Mouse (Mus musculus): Measurements from ENCODE around the gene Gopc. TPM values are rescaled to one million over a fixed set of nuclear protein-coding genes. Genes with fewer than 3 reads are reported as not detected.

Gene Gopc
- polyA plus RNA-seq, 1 experiment from 2014 or later, result 20.6 TPM

DNA sequence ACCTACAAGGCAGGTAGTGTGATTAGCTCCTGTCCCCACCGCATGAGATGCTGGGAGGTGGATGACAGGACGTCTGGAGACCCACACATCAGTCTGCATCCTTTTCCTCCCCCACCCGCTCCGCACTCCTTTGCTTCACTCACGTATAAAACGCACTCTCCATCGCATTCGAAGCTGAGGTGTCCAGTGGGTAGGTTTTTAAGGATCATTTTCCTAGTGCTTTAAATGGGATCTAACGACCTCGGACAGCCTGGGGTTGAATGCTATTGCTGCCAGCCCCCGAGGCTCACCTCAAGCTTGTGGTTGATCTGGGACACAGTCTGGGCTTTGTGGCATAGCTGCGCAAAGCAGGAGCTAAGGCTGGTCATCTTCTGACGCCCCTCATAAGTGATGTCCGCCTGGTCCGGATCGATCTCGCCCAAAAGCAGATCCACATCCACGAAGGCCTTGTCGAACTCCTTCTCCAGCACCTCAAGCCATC is 563 bp downstream of the Gopc start:
- Histone ChIP-seq H3K27ac (ENCODE audit: low read depth, low read length) (peak overlapping the region; percentile 90), H3K4me1 (replicated peaks; ENCODE audit: control insufficient read depth, insufficient read depth, low read length) (no peaks in the 10 kb centered on the region), H3K9me3 (ENCODE audit: control insufficient read depth, low read length) (no peaks in the 10 kb centered on the region), H3K9ac (ENCODE audit: low read depth, low read length) (peak overlapping the region; percentile 89), H3K4me2 (replicated peaks; ENCODE audit: low read depth, low read length) (peak overlapping the region; percentile 72), H3K27me3 (ENCODE audit: control insufficient read depth, insufficient read depth, low read length) (no peaks in the 10 kb centered on the region), H3K4me3 (ENCODE audit: low read depth, low read length) (peak overlapping the region; percentile 73), H3K36me3 (ENCODE audit: control insufficient read depth, insufficient read depth, low read length) (no peaks in the 10 kb centered on the region)
- ATAC-seq (ENCODE audit: low FRiP score) (peak; percentile 78), DNase-seq (ENCODE audit: low spot score) (no peak)
- WGBS, result under 1% methylated on average over 19 of the region's 19 CpGs

DNA sequence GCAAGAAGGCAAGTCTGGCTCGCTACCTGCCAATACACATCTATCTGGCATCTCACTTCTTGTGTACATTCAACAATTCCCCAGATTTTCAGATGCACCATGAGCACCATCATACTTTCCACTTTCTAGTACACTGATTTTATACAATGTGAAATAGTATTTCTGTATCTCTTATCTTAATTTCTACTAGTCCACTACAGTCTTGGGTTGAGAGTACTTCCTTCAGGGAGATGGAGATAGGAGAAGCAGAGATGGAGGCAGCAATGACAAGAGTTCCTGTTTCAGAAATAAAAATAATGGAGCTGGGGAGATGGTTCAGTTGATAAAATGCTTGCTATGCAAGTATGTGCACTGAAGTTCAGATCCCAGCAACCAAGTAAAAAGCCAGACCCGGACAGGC is 4.1 kb downstream of the Gopc start:
- WGBS, result 92% methylated on average over 2 of the region's 2 CpGs
- H3K36me3 ChIP-seq (ENCODE audit: control insufficient read depth, insufficient read depth, low read length), result no peaks in the 10 kb centered on the region
- no peaks in the 10 kb centered on the region for H3K4me1 ChIP-seq (replicated peaks; ENCODE audit: control insufficient read depth, insufficient read depth, low read length)
- no peak overlapping the region for H3K9ac ChIP-seq (ENCODE audit: low read depth, low read length)
- H3K27me3 ChIP-seq (ENCODE audit: control insufficient read depth, insufficient read depth, low read length), result no peaks in the 10 kb centered on the region
- H3K4me2 ChIP-seq (replicated peaks; ENCODE audit: low read depth, low read length), result no peak overlapping the region
- H3K4me3 ChIP-seq (ENCODE audit: low read depth, low read length), result no peak overlapping the region
- no peaks in the 10 kb centered on the region for H3K9me3 ChIP-seq (ENCODE audit: control insufficient read depth, low read length)
- H3K27ac ChIP-seq (ENCODE audit: low read depth, low read length), result no peak overlapping the region
- DNase-seq (ENCODE audit: low spot score), result no peak
- no peak for ATAC-seq (ENCODE audit: low FRiP score)

DNA sequence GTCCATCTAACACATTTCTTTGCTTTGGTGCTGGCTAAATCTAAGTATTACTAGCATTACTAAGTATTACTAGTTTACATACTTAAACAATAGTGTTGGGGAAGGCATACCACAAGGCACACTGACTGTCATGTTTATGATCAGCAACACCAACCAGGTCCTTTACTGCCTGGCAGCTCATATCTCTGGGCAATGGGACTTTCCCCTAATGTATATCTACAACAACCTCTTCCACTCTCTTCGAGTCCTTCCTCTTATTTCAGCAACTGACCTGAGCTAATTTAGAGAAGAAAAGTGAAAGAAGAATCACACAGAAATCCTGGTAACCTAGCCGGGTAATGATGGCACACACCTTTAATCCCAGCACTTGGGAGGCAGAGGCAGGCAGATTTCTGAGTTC is 5.5 kb downstream of the Gopc start:
- Histone ChIP-seq H3K36me3 (ENCODE audit: control insufficient read depth, insufficient read depth, low read length) (no peaks in the 10 kb centered on the region), H3K9ac (ENCODE audit: low read depth, low read length) (no peak overlapping the region), H3K4me1 (replicated peaks; ENCODE audit: control insufficient read depth, insufficient read depth, low read length) (no peaks in the 10 kb centered on the region), H3K27me3 (ENCODE audit: control insufficient read depth, insufficient read depth, low read length) (no peaks in the 10 kb centered on the region), H3K4me3 (ENCODE audit: low read depth, low read length) (no peak overlapping the region), H3K4me2 (replicated peaks; ENCODE audit: low read depth, low read length) (no peak overlapping the region), H3K27ac (ENCODE audit: low read depth, low read length) (no peak overlapping the region), H3K9me3 (ENCODE audit: control insufficient read depth, low read length) (no peaks in the 10 kb centered on the region)
- ATAC-seq (ENCODE audit: low FRiP score), result no peak
- WGBS, result 92% methylated on average over 2 of the region's 2 CpGs
- no peak for DNase-seq (ENCODE audit: low spot score)

- H3K4me2 ChIP-seq (replicated peaks; ENCODE audit: low read depth, low read length), result no peak overlapping the region
- H3K36me3 ChIP-seq (ENCODE audit: control insufficient read depth, insufficient read depth, low read length), result no peaks in the 10 kb centered on the region
- no peak overlapping the region for H3K4me3 ChIP-seq (ENCODE audit: low read depth, low read length)
- no peaks in the 10 kb centered on the region for H3K9me3 ChIP-seq (ENCODE audit: control insufficient read depth, low read length)
- no peak overlapping the region for H3K9ac ChIP-seq (ENCODE audit: low read depth, low read length)
- H3K27ac ChIP-seq (ENCODE audit: low read depth, low read length), result no peak overlapping the region
- H3K4me1 ChIP-seq (replicated peaks; ENCODE audit: control insufficient read depth, insufficient read depth, low read length), result no peaks in the 10 kb centered on the region
- ATAC-seq (ENCODE audit: low FRiP score) (no peak), DNase-seq (ENCODE audit: low spot score) (no peak)
- no peaks in the 10 kb centered on the region for H3K27me3 ChIP-seq (ENCODE audit: control insufficient read depth, insufficient read depth, low read length)
Measured at GRCm38 (mm10) chr10:52374651-52375050, 7.3 kb downstream of the Gopc start.

GRCm38 (mm10) chr10:52373834-52374233 is 8.1 kb downstream of the Gopc start:
- DNase-seq (ENCODE audit: low spot score) (no peak), ATAC-seq (ENCODE audit: low FRiP score) (no peak)
- H3K4me1 ChIP-seq (replicated peaks; ENCODE audit: control insufficient read depth, insufficient read depth, low read length), result no peaks in the 10 kb centered on the region
- H3K36me3 ChIP-seq (ENCODE audit: control insufficient read depth, insufficient read depth, low read length), result no peaks in the 10 kb centered on the region
- 82% methylated on average over 4 of the region's 4 CpGs for WGBS
- H3K27me3 ChIP-seq (ENCODE audit: control insufficient read depth, insufficient read depth, low read length), result no peaks in the 10 kb centered on the region
- H3K4me2 ChIP-seq (replicated peaks; ENCODE audit: low read depth, low read length), result no peak overlapping the region
- H3K9me3 ChIP-seq (ENCODE audit: control insufficient read depth, low read length), result no peaks in the 10 kb centered on the region
- H3K9ac ChIP-seq (ENCODE audit: low read depth, low read length), result no peak overlapping the region
- no peak overlapping the region for H3K27ac ChIP-seq (ENCODE audit: low read depth, low read length)
- H3K4me3 ChIP-seq (ENCODE audit: low read depth, low read length), result no peak overlapping the region

GRCm38 (mm10) chr10:52368376-52368775 is 13.5 kb downstream of the Gopc start:
- H3K4me2 ChIP-seq (replicated peaks; ENCODE audit: low read depth, low read length), result no peak overlapping the region
- DNase-seq (ENCODE audit: low spot score), result no peak
- no peaks in the 10 kb centered on the region for H3K27me3 ChIP-seq (ENCODE audit: control insufficient read depth, insufficient read depth, low read length)
- WGBS, result 95% methylated on average over 4 of the region's 4 CpGs
- H3K36me3 ChIP-seq (ENCODE audit: control insufficient read depth, insufficient read depth, low read length), result no peaks in the 10 kb centered on the region
- H3K9ac ChIP-seq (ENCODE audit: low read depth, low read length), result no peak overlapping the region
- no peaks in the 10 kb centered on the region for H3K9me3 ChIP-seq (ENCODE audit: control insufficient read depth, low read length)
- H3K4me1 ChIP-seq (replicated peaks; ENCODE audit: control insufficient read depth, insufficient read depth, low read length), result no peaks in the 10 kb centered on the region
- no peak for ATAC-seq (ENCODE audit: low FRiP score)
- H3K4me3 ChIP-seq (ENCODE audit: low read depth, low read length), result no peak overlapping the region
- H3K27ac ChIP-seq (ENCODE audit: low read depth, low read length), result no peak overlapping the region

GRCm38 (mm10) chr10:52360862-52361609 is 20.9 kb downstream of the Gopc start:
- H3K4me3 ChIP-seq (ENCODE audit: low read depth, low read length), result no peak overlapping the region
- H3K36me3 ChIP-seq (ENCODE audit: control insufficient read depth, insufficient read depth, low read length), result no peaks in the 10 kb centered on the region
- no peak overlapping the region for H3K9ac ChIP-seq (ENCODE audit: low read depth, low read length)
- no peaks in the 10 kb centered on the region for H3K4me1 ChIP-seq (replicated peaks; ENCODE audit: control insufficient read depth, insufficient read depth, low read length)
- H3K27ac ChIP-seq (ENCODE audit: low read depth, low read length), result no peak overlapping the region
- no peaks in the 10 kb centered on the region for H3K9me3 ChIP-seq (ENCODE audit: control insufficient read depth, low read length)
- DNase-seq (ENCODE audit: low spot score), result no peak
- no peak overlapping the region for H3K4me2 ChIP-seq (replicated peaks; ENCODE audit: low read depth, low read length)
- no peaks in the 10 kb centered on the region for H3K27me3 ChIP-seq (ENCODE audit: control insufficient read depth, insufficient read depth, low read length)
- 93% methylated on average over 9 of the region's 9 CpGs for WGBS
- no peak for ATAC-seq (ENCODE audit: low FRiP score)

DNA sequence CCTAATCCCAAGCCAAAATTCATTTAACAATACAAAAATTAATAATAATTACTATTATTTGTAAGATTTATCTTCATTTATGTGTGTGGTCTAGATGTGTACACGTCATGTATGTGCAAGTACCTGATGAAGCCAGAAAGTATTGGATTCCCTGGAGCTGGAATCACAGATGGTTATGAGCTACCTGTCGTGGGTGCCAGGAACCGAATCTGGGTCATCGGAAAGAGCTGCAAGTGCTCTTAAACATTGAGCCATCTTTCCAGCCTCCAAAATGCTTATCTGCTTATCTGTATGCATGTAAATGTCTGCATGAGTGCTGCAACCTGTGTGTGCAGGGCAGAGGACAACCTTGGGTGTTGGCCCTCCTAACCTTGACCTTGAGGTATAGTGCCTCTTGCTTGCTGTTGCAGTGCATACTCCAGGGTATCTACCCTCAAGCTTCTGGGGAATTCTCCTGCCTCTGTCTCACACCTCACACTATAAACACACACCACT is 21.6 kb downstream of the Gopc start:
- H3K36me3 ChIP-seq (ENCODE audit: control insufficient read depth, insufficient read depth, low read length), result no peaks in the 10 kb centered on the region
- no peak overlapping the region for H3K27ac ChIP-seq (ENCODE audit: low read depth, low read length)
- WGBS, result 97% methylated on average over 4 of the region's 4 CpGs
- H3K4me1 ChIP-seq (replicated peaks; ENCODE audit: control insufficient read depth, insufficient read depth, low read length), result no peaks in the 10 kb centered on the region
- H3K4me3 ChIP-seq (ENCODE audit: low read depth, low read length), result no peak overlapping the region
- no peaks in the 10 kb centered on the region for H3K27me3 ChIP-seq (ENCODE audit: control insufficient read depth, insufficient read depth, low read length)
- no peak for DNase-seq (ENCODE audit: low spot score)
- ATAC-seq (ENCODE audit: low FRiP score), result no peak
- no peak overlapping the region for H3K4me2 ChIP-seq (replicated peaks; ENCODE audit: low read depth, low read length)
- no peak overlapping the region for H3K9ac ChIP-seq (ENCODE audit: low read depth, low read length)
- H3K9me3 ChIP-seq (ENCODE audit: control insufficient read depth, low read length), result no peaks in the 10 kb centered on the region

DNA sequence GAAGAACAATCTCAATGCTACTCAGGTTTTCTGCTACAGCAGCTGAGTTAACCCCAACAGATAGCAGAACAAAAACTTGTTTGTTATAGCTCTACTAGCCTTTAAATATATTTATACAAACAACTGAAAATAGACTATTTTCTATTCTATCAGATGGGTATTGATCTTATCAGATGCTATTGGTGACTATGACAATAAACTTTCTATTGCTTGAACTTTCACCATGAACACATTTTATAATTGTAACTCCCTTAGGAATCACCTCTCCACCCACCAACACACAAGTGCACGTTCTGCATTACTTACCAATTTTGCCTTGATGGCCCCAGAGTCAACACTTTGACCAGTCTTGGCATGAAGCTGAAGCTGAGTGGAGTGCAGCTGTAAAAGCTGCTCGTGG is 23.5 kb downstream of the Gopc start, which contains the start of gene Gm26741:
Gene Gm26741, plus strand, starts transcription at position 301 of the 400 bp plus-strand sequence.
- DNase-seq (ENCODE audit: low spot score) (no peak), ATAC-seq (ENCODE audit: low FRiP score) (no peak)
- 87% methylated on average over 2 of the region's 2 CpGs for whole genome bisulfite sequencing
- H3K9me3 ChIP-seq (ENCODE audit: control insufficient read depth, low read length), result no peaks in the 10 kb centered on the region
- no peak within 1 kb of the TSS for H3K4me2 ChIP-seq (replicated peaks; ENCODE audit: low read depth, low read length)
- no peaks in the 10 kb centered on the region for H3K27me3 ChIP-seq (ENCODE audit: control insufficient read depth, insufficient read depth, low read length)
- H3K9ac ChIP-seq (ENCODE audit: low read depth, low read length), result no peak within 1 kb of the TSS
- no peak within 1 kb of the TSS for H3K27ac ChIP-seq (ENCODE audit: low read depth, low read length)
- no peaks in the 10 kb centered on the region for H3K4me1 ChIP-seq (replicated peaks; ENCODE audit: control insufficient read depth, insufficient read depth, low read length)
- H3K4me3 ChIP-seq (ENCODE audit: low read depth, low read length), result no peak within 1 kb of the TSS
- no peaks in the 10 kb centered on the region for H3K36me3 ChIP-seq (ENCODE audit: control insufficient read depth, insufficient read depth, low read length)
